Mouse (Mus musculus) right cerebral cortex, postnatal 36 days (tissue): ENCODE measurements at regions not wholly inside any gene's neighbourhood (a gene's known extent, or its start where the extent isn't known, plus 50 kb on each side); places are given as distances from the start of the nearest gene placed in this dataset.
A peak's percentile ranks its signal among the peaks of the same experiment; 100 is the strongest.

ENCODE experiments used
- DNase-seq, 2 experiments: peaks; one replicate each; pipeline ENCODE4 v3.0.0; 2022; ENCODE audit warnings: low spot score in 2 of 2, mixed read lengths in 1 of 2

- DNase-seq = peak; percentile 24
These were observed 452.7 kb downstream of the Sox2 start for GRCm38 (mm10) chr3:35102715-35103591.

DNA sequence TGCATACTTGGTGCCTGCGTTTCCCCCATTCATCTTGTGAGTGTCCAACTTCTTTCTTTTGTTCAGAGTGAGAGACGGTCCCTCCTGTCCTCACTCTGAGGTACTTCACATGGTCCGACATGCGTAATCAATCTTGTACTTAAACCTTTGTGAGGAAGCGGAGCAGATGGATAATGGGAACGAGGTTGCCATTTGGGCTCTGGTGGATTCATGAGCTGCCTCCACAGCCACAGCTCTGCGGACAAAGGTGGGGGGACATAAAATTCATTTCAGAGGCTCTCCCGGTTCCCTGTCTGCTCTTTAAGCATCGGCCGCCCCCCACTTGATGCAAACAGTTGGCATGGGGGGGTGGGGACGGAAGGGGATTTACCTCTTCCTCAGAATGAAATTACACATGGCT lies 454.7 kb downstream of the Sox2 start:
- DNase-seq = no peak

GRCm38 (mm10) chr3:35106097-35106496 lies 455.9 kb downstream of the Sox2 start:
- no peak for DNase-seq

- no peak for DNase-seq
These were observed 483.3 kb downstream of the Sox2 start for GRCm38 (mm10) chr3:35133477-35133876.

DNA sequence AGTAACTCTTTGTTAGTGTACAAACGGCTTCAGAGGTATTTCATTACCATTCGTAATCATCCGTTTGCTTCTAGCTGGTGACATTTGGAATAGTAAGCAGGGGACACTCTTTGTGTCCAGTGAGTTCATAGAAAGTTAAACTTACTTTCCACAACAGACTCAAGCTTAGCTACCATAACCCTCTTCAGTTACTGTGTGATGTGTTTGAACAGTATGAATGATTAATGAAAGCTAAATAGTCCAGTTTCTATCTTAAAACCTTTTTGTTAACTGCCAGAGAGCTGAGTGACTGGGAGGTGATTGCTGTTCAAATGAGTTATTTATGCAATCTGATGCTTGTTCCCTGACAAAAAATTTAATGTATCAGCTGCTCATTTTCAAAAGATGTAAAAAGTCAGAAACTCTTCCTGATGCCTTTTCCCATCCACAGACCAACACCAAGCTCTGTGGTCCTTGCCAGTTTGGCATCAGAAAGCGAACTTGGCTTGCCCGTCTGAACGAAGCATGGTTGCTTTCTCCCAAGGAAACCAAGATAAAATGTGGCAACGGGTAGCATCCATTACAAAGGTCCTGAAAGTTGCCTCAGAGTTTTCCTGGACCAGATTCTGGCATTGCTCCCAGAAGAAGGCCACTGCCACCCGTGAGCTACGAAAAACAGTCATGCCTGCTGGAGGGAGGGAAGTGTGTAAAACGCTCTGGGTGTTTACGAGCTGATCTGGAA lies 491.5 kb downstream of the Sox2 start:
- DNase-seq = no peak

DNA sequence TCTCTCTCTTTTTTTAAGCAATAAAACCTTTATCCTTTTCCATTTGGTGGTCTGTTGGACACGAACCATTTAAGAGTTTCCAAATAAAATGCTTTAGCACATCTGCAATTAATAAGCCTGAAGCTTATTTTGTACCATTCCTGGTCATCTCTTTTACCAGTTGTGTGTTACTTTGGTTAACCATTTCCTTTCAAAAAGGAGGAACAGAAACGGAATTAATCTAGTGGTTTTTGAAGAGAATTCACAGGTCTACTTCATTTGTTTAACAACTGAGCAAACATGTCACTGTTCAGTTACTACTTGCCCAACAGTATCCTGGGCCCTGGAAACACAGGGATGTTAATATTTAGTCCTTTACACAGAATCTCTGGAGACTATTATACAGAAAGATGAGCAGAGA lies 492.5 kb downstream of the Sox2 start:
- no peak for DNase-seq

GRCm38 (mm10) chr3:35145569-35145968 lies 495.4 kb downstream of the Sox2 start:
- no peak for DNase-seq

- DNase-seq = no peak
These were observed 496.5 kb downstream of the Sox2 start for GRCm38 (mm10) chr3:35146681-35147080.

GRCm38 (mm10) chr3:35149251-35149691 lies 499.1 kb downstream of the Sox2 start:
- DNase-seq = peak; percentile 15 to 21

- DNase-seq = peak in 1 of 2 experiments; percentile 4
These were observed 502.0 kb downstream of the Sox2 start for GRCm38 (mm10) chr3:35152191-35152590.

GRCm38 (mm10) chr3:35154266-35154665 lies 504.1 kb downstream of the Sox2 start:
- no peak for DNase-seq

DNA sequence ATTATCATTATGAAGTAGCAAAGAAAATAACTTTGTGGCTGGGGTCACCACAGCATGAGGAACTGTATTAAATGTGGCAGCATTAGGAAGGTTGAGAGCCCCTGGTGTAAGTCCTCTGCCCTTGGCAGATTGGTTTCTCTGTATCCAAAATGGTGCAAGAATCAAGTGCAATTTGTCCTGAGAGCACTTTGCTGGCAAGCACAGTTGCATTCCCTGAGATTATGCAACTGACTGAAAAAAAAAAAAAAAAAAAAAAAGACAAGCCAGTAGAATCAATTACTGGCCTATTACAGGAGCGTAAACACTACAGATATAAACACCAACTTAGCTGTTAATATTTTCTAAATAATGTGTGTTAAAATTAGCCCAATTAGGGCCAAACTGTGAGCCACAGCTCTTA lies 518.5 kb downstream of the Sox2 start:
- no peak for DNase-seq

GRCm38 (mm10) chr3:35178759-35179440 lies 528.7 kb downstream of the Sox2 start:
- no peak for DNase-seq

DNA sequence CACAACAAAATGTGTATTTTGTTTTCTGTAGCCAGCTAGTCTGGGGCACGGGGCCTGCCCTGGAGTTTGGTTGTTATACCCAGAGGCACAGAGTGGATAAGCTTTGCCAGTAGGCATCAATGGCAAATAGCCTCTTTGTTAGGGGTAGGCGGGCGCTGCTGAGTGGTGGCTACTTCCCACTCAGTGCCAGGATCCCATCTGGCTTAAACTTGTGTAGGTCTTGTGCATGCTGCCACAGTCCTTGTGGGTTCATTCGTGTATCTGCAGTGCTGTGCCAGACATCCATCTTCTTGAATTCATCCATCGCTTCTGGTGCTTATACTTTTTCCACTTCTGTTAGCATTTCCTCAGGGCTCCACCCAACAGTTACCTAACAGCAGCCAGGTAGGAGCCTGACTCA lies 545.4 kb upstream of the Atp11b start:
- no peak for DNase-seq

DNA sequence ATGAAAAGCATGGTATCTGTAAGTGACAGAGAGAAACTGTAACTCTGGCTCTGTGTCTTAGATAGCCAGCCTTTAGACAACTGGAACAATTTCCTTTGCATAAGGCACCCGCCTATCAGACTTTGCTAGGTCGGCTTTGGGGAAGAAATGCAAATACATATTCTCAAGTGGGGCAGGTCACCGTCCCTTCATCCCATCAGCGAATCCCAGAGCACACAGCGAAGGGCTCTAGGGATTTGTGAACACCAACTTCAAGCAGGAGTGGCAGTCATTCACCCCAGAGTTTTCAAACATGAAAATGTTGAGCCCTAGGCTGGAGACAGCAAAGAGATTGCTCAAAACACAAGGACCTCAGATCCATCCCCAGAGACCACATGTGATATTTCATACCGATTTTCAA lies 534.5 kb upstream of the Atp11b start:
- DNase-seq = no peak

- DNase-seq = no peak
These were observed 532.7 kb upstream of the Atp11b start for GRCm38 (mm10) chr3:35221183-35221582.

GRCm38 (mm10) chr3:35222251-35222650 lies 531.7 kb upstream of the Atp11b start:
- DNase-seq = no peak

- peak in 1 of 2 experiments; percentile 12 for DNase-seq
These were observed 528.7 kb upstream of the Atp11b start for GRCm38 (mm10) chr3:35225051-35225701.

- DNase-seq = no peak
These were observed 528.0 kb upstream of the Atp11b start for GRCm38 (mm10) chr3:35225774-35226365.

GRCm38 (mm10) chr3:35231158-35231928 lies 522.6 kb upstream of the Atp11b start:
- no peak for DNase-seq

DNA sequence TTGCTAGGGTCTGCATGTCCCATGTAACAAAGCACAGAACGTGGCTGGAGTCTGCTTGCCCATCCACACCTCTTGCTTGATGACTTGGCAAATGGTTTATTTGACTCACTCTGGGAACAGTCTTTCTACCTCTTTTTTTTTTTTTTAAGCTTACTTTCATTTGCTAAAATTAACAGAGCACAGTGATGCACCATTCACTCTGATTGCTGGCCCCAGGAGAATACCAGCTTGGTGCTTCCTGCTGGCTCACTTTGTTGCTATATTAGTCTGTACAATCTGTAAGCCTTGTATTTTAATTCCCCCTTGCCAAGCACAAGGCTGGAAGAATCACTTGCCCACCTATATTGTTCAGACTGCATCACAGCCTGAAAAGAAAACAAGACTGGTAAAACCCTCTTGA lies 521.4 kb upstream of the Atp11b start:
- DNase-seq = no peak
